Mouse (Mus musculus) heart, adult 8-10 months (tissue): Measurements from ENCODE around the gene Tcf3. TPM values are rescaled to one million over a fixed set of nuclear protein-coding genes. Genes with fewer than 3 reads are reported as not detected.

Experiments used
- DNase-seq: peaks from one replicate; pipeline ENCODE4 v3.0.0; 2022; ENCODE audit warnings: low spot score
- total RNA-seq, 4 experiments: library from RNA; stranded (reverse); gene quantifications; 2 replicates each; pipeline ENCODE4 v1.2.4; 2022

The Tcf3 gene
- total RNA-seq, 4 experiments from 2014 or later: 15.8 to 18.0 (median 17.6) TPM

GRCm38 (mm10) chr10:80406684-80407501 is 26.6 kb downstream of the Tcf3 start, which contains the start of gene Uqcr11:
Uqcr11 (minus strand) TSS chr10:80406830.
- peak; percentile 96 for DNase-seq

GRCm38 (mm10) chr10:80405481-80406173 is 27.8 kb downstream of the Tcf3 start:
- no peak for DNase-seq

- DNase-seq: no peak
Measured at GRCm38 (mm10) chr10:80403044-80403692, 30.3 kb downstream of the Tcf3 start.

- no peak for DNase-seq
Measured at GRCm38 (mm10) chr10:80400704-80401161, 32.7 kb downstream of the Tcf3 start.

GRCm38 (mm10) chr10:80399973-80400703 is 33.3 kb downstream of the Tcf3 start:
- no peak for DNase-seq

- peak; percentile 99 for DNase-seq
Measured at GRCm38 (mm10) chr10:80399191-80399972, 34.1 kb downstream of the Tcf3 start, which contains the start of gene Mbd3. Mbd3 (minus strand) TSS chr10:80399550.

GRCm38 (mm10) chr10:80398719-80399190 is 34.7 kb downstream of the Tcf3 start:
- peak; percentile 95 for DNase-seq

GRCm38 (mm10) chr10:80398174-80398535 is 35.3 kb downstream of the Tcf3 start:
- DNase-seq: no peak

- no peak for DNase-seq
Measured at GRCm38 (mm10) chr10:80397524-80398173, 35.8 kb downstream of the Tcf3 start.

GRCm38 (mm10) chr10:80396822-80397523 is 36.5 kb downstream of the Tcf3 start:
- DNase-seq: no peak

- no peak for DNase-seq
Measured at GRCm38 (mm10) chr10:80395025-80395627, 38.3 kb downstream of the Tcf3 start.

- no peak for DNase-seq
Measured at GRCm38 (mm10) chr10:80392687-80393086, 40.8 kb downstream of the Tcf3 start.

GRCm38 (mm10) chr10:80390697-80391096 is 42.8 kb downstream of the Tcf3 start:
- no peak for DNase-seq

- no peak for DNase-seq
Measured at GRCm38 (mm10) chr10:80389185-80389708, 44.2 kb downstream of the Tcf3 start.

- DNase-seq: no peak
Measured at GRCm38 (mm10) chr10:80388731-80389130, 44.7 kb downstream of the Tcf3 start.

GRCm38 (mm10) chr10:80387522-80387959 is 45.9 kb downstream of the Tcf3 start, which contains the start of gene Mex3d:
Mex3d (minus strand) TSS chr10:80387659.
- peak; percentile 72 for DNase-seq

- no peak for DNase-seq
Measured at GRCm38 (mm10) chr10:80386735-80387471, 46.5 kb downstream of the Tcf3 start.
